Mouse (Mus musculus): Measurements from ENCODE around the gene Sptlc2. TPM values are rescaled to one million over a fixed set of nuclear protein-coding genes. Genes with fewer than 3 reads are reported as not detected.

Gene Sptlc2
- polyA plus RNA-seq, 2 experiments = 8.0 to 28.2 TPM

- TF ChIP-seq EP300 (IDR thresholded peaks at IDR 0.05; ENCODE audit: low read depth) (no peak), CTCF (IDR thresholded peaks at IDR 0.05; ENCODE audit: low read depth) (no peak)
- WGBS (ENCODE audit: insufficient replicate concordance) = 26% methylated on average over 4 of the region's 4 CpGs
Measured at GRCm38 (mm10) chr12:87328025-87328424, 60.1 kb downstream of the Sptlc2 start.

DNA sequence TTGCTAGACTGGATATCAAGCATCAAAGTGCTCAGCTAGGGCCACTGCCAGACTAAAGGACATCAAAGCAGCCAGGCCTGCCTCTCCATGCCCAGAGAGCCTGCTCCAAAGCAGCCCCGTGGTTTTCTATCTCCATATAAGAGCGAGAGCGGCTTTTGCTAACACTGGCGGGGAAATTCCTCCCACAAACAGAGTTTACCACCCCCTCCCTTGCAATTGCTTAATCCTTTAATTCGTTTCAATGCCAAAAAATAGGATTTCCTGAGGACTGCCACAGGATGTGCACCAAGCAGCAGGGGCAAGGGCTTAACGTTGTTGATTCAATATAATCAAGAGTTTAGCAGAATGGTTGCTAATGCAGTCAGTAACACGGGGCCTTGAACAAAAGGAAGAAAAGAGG is 60.5 kb downstream of the Sptlc2 start:
- Histone ChIP-seq H3K4me3 (ENCODE audit: insufficient read depth in 1 of 2, low read depth in 2 of 2, low read length in 2 of 2) (no peak overlapping the region), H3K27me3 (ENCODE audit: control insufficient read depth, insufficient read depth, low read length) (no peaks in the 10 kb centered on the region), H3K36me3 (replicated peaks; ENCODE audit: control insufficient read depth, insufficient read depth, low read depth) (no peaks in the 10 kb centered on the region), H3K27ac (no peak overlapping the region), H3K4me1 (replicated peaks; ENCODE audit: control insufficient read depth in 2 of 2, insufficient read depth in 2 of 2, low read length in 1 of 2) (peaks cover 0 to 5% of the 10 kb centered on the region in 2 experiments; a peak in 2 of 4 replicates), H3K9ac (replicated peaks) (no peak overlapping the region), H3K4me2 (ENCODE audit: low read depth) (no peak overlapping the region), H3K9me3 (ENCODE audit: control insufficient read depth, low read length) (no peaks in the 10 kb centered on the region)
- ATAC-seq (ENCODE audit: insufficient read depth) = no peak
- DNase-seq (ENCODE audit: low read depth in 3 of 3, low spot score in 3 of 3) = no peak
- no peak for TF ChIP-seq CTCF (IDR thresholded peaks at IDR 0.05; ENCODE audit: low read depth)
- TF ChIP-seq EP300 (IDR thresholded peaks at IDR 0.05; ENCODE audit: low read depth) = no peak
- 29% methylated on average over 7 of the region's 7 CpGs for WGBS (ENCODE audit: insufficient replicate concordance)

More at GRCm38 (mm10) chr12:87328025-87328424, 60.1 kb downstream of the Sptlc2 start:
- no peak for ATAC-seq (ENCODE audit: insufficient read depth)
- Histone ChIP-seq H3K4me3 (ENCODE audit: insufficient read depth in 1 of 2, low read depth in 2 of 2, low read length in 2 of 2) (no peak overlapping the region), H3K4me1 (replicated peaks; ENCODE audit: control insufficient read depth in 2 of 2, insufficient read depth in 2 of 2, low read length in 1 of 2) (peaks cover 0 to 5% of the 10 kb centered on the region in 2 experiments; a peak in 2 of 4 replicates), H3K36me3 (replicated peaks; ENCODE audit: control insufficient read depth, insufficient read depth, low read depth) (no peaks in the 10 kb centered on the region), H3K4me2 (ENCODE audit: low read depth) (no peak overlapping the region), H3K9ac (replicated peaks) (no peak overlapping the region), H3K9me3 (ENCODE audit: control insufficient read depth, low read length) (no peaks in the 10 kb centered on the region), H3K27ac (no peak overlapping the region), H3K27me3 (ENCODE audit: control insufficient read depth, insufficient read depth, low read length) (no peaks in the 10 kb centered on the region)
- DNase-seq (ENCODE audit: low read depth in 3 of 3, low spot score in 3 of 3) = no peak

DNA sequence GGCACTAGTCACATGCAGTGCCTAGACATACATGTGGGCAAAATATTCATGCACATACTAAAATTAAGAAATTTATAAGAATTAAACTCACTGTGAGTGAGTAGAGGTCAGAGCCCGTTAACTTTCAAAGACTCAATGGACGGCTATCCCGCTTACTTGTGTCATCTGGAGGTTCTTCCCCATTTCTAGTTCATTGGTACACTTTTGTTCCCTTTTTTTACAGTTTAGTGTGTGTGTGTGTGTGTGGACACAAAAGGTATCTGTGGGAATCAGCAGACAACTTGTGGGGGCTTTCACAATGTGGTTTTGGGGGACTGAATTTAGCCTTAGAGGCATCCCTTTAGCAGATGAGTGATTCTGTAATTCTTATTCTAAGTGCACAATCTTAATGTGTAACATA is 62.7 kb downstream of the Sptlc2 start:
- DNase-seq (ENCODE audit: low read depth in 3 of 3, low spot score in 3 of 3) = no peak

GRCm38 (mm10) chr12:87319229-87319628 is 68.9 kb downstream of the Sptlc2 start:
- no peaks in the 10 kb centered on the region for H3K4me1 ChIP-seq (replicated peaks; ENCODE audit: control insufficient read depth in 2 of 2, insufficient read depth in 2 of 2, low read length in 1 of 2)
- no peaks in the 10 kb centered on the region for H3K27me3 ChIP-seq (ENCODE audit: control insufficient read depth, insufficient read depth, low read length)
- no peaks in the 10 kb centered on the region for H3K36me3 ChIP-seq (replicated peaks; ENCODE audit: control insufficient read depth, insufficient read depth, low read depth)
- no peak for TF ChIP-seq CTCF (IDR thresholded peaks at IDR 0.05; ENCODE audit: low read depth)
- TF ChIP-seq EP300 (IDR thresholded peaks at IDR 0.05; ENCODE audit: low read depth) = no peak
- H3K27ac ChIP-seq = no peak overlapping the region
- H3K9ac ChIP-seq (replicated peaks) = no peak overlapping the region
- ATAC-seq (ENCODE audit: insufficient read depth) (no peak), DNase-seq (ENCODE audit: low read depth in 3 of 3, low spot score in 3 of 3) (no peak)
- H3K9me3 ChIP-seq (ENCODE audit: control insufficient read depth, low read length) = no peaks in the 10 kb centered on the region
- H3K4me2 ChIP-seq (ENCODE audit: low read depth) = no peak overlapping the region
- WGBS (ENCODE audit: insufficient replicate concordance) = 62% methylated on average over 3 of the region's 3 CpGs
- H3K4me3 ChIP-seq (ENCODE audit: insufficient read depth in 1 of 2, low read depth in 2 of 2, low read length in 2 of 2) = no peak overlapping the region

More for the DNA sequence above, 62.7 kb downstream of the Sptlc2 start:
- Histone ChIP-seq H3K27me3 (ENCODE audit: control insufficient read depth, insufficient read depth, low read length) (no peaks in the 10 kb centered on the region), H3K9ac (replicated peaks) (no peak overlapping the region), H3K9me3 (ENCODE audit: control insufficient read depth, low read length) (no peaks in the 10 kb centered on the region), H3K4me1 (replicated peaks; ENCODE audit: control insufficient read depth in 2 of 2, insufficient read depth in 2 of 2, low read length in 1 of 2) (no peaks in the 10 kb centered on the region; a peak in 2 of 4 replicates), H3K4me2 (ENCODE audit: low read depth) (no peak overlapping the region), H3K36me3 (replicated peaks; ENCODE audit: control insufficient read depth, insufficient read depth, low read depth) (no peaks in the 10 kb centered on the region), H3K27ac (no peak overlapping the region), H3K4me3 (ENCODE audit: insufficient read depth in 1 of 2, low read depth in 2 of 2, low read length in 2 of 2) (no peak overlapping the region)
- TF ChIP-seq CTCF (IDR thresholded peaks at IDR 0.05; ENCODE audit: low read depth) (no peak), EP300 (IDR thresholded peaks at IDR 0.05; ENCODE audit: low read depth) (no peak)
- no peak for ATAC-seq (ENCODE audit: insufficient read depth)
- 75% methylated on average over 3 of the region's 3 CpGs for WGBS (ENCODE audit: insufficient replicate concordance)

DNA sequence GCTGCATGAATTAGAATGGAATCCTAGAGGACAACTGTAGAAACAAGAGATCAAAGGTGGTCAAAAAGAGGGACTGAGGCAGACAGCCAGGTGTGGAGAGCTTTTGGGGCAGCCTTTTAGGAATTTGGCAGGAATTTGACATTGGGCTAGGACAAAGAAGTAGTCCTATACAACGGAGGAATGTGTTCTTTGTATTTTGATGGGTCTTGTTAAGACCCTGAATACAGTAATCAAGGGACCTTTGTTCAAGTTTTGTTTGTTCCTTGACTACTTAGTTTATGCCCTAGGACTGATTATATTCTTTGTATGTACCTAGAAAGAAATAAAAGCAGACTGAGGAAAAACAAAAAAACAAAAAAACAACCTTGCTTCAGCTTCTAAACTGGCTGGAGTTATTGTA is 70.2 kb downstream of the Sptlc2 start:
- no peaks in the 10 kb centered on the region for H3K36me3 ChIP-seq (replicated peaks; ENCODE audit: control insufficient read depth, insufficient read depth, low read depth)
- no peak overlapping the region for H3K27ac ChIP-seq
- TF ChIP-seq CTCF (IDR thresholded peaks at IDR 0.05; ENCODE audit: low read depth) = no peak
- no peak for TF ChIP-seq EP300 (IDR thresholded peaks at IDR 0.05; ENCODE audit: low read depth)
- DNase-seq (ENCODE audit: low read depth in 3 of 3, low spot score in 3 of 3) (no peak), ATAC-seq (ENCODE audit: insufficient read depth) (no peak)
- H3K4me2 ChIP-seq (ENCODE audit: low read depth) = no peak overlapping the region
- no peaks in the 10 kb centered on the region for H3K9me3 ChIP-seq (ENCODE audit: control insufficient read depth, low read length)
- H3K27me3 ChIP-seq (ENCODE audit: control insufficient read depth, insufficient read depth, low read length) = no peaks in the 10 kb centered on the region
- no peak overlapping the region for H3K4me3 ChIP-seq (ENCODE audit: insufficient read depth in 1 of 2, low read depth in 2 of 2, low read length in 2 of 2)
- 64% methylated on average over 1 of the region's 1 CpGs for WGBS (ENCODE audit: insufficient replicate concordance)
- H3K9ac ChIP-seq (replicated peaks) = no peak overlapping the region
- H3K4me1 ChIP-seq (replicated peaks; ENCODE audit: control insufficient read depth in 2 of 2, insufficient read depth in 2 of 2, low read length in 1 of 2) = no peaks in the 10 kb centered on the region
